Mouse (Mus musculus) heart, postnatal 0 days (tissue): ENCODE data around the gene Cnpy3.

ENCODE experiments used
- CTCF ChIP-seq: IDR thresholded peaks from 2 replicates; pipeline ENCODE4 v1.5.1; 2016; ENCODE audit warnings: antibody characterized with exemption, control low read depth, low read depth
- EP300 ChIP-seq: IDR thresholded peaks from 2 replicates; pipeline ENCODE4 v1.6.1; 2016; ENCODE audit warnings: antibody characterized with exemption, low read depth

- TF ChIP-seq CTCF (peak; percentile 30), EP300 (no peak)
Observed at GRCm38 (mm10) chr17:46736160-46736559, 15.9 kb downstream of the Cnpy3 start.
